Mouse (Mus musculus) neural tube, embryonic 14.5 days (tissue): Measurements from ENCODE around the gene Sprn. TPM values are rescaled to one million over a fixed set of nuclear protein-coding genes. Genes with fewer than 3 reads are reported as not detected.

Source experiments
- ATAC-seq: fragments of 200-750 bp; cut with Nextera tagmentation; 2 replicates; pipeline ENCODE4 v1.8.0; 2017; ENCODE audit warnings: low read depth, mild to moderate bottlenecking, moderate TSS enrichment, moderate library complexity
- H3K27ac ChIP-seq: fragments of 300-500 bp; sonication (generic); 2 replicates; pipeline ENCODE4 v1.5.1; 2014; ENCODE audit warnings: low read depth, mild to moderate bottlenecking, control low read depth, low read length, moderate library complexity, mixed read lengths
- H3K27me3 ChIP-seq: fragments of 300-500 bp; sonication (generic); 2 replicates; pipeline ENCODE4 v1.6.1; 2014; ENCODE audit warnings: low read length; ENCODE audit not compliant: control insufficient read depth, insufficient read depth
- H3K36me3 ChIP-seq: fragments of 300-500 bp; sonication (generic); 2 replicates; pipeline ENCODE4 v1.6.1; 2014; ENCODE audit warnings: low read length, mixed read lengths; ENCODE audit not compliant: control insufficient read depth, insufficient read depth
- H3K4me1 ChIP-seq: fragments of 300-500 bp; sonication (generic); 2 replicates; pipeline ENCODE4 v1.6.1; 2014; ENCODE audit warnings: low read length; ENCODE audit not compliant: control insufficient read depth, insufficient read depth
- H3K4me2 ChIP-seq: fragments of 300-500 bp; sonication (generic); 2 replicates; pipeline ENCODE4 v1.6.1; 2014; ENCODE audit warnings: mild to moderate bottlenecking, low read depth, low read length, control low read depth
- H3K4me3 ChIP-seq: fragments of 300-500 bp; sonication (generic); 2 replicates; pipeline ENCODE4 v1.5.1; 2014; ENCODE audit warnings: low read depth, low read length, control low read depth, mixed read lengths
- H3K9ac ChIP-seq: fragments of 300-500 bp; sonication (generic); replicated peaks from 2 replicates; pipeline ENCODE4 v1.6.1; 2014; ENCODE audit warnings: low read depth, mild to moderate bottlenecking, control low read depth, low read length, mixed read lengths
- H3K9me3 ChIP-seq: fragments of 300-500 bp; sonication (generic); 2 replicates; pipeline ENCODE4 v1.6.1; 2016; ENCODE audit warnings: low read length; ENCODE audit not compliant: control insufficient read depth
- WGBS: fragments of 180-500 bp; shearing (Covaris S2); extraction: QIAGEN DNeasy Blood & Tissue Kit; methylation state at CpG from one replicate; pipeline ENCODE4 v1.1.7; 2014; 5-methylcytosine and 5-hydroxymethylcytosine counted together
- polyA plus RNA-seq: library from polyadenylated mRNA; unstranded; fragments of >200 nt; fragmentation: Nextera tagmentation; extraction: Ambion mirVana; gene quantifications from 2 replicates; pipeline ENCODE4 v1.2.1, GENCODE M21; 2014

Gene Sprn
- polyA plus RNA-seq, 1 experiment from 2014 or later: 17.3 TPM

DNA sequence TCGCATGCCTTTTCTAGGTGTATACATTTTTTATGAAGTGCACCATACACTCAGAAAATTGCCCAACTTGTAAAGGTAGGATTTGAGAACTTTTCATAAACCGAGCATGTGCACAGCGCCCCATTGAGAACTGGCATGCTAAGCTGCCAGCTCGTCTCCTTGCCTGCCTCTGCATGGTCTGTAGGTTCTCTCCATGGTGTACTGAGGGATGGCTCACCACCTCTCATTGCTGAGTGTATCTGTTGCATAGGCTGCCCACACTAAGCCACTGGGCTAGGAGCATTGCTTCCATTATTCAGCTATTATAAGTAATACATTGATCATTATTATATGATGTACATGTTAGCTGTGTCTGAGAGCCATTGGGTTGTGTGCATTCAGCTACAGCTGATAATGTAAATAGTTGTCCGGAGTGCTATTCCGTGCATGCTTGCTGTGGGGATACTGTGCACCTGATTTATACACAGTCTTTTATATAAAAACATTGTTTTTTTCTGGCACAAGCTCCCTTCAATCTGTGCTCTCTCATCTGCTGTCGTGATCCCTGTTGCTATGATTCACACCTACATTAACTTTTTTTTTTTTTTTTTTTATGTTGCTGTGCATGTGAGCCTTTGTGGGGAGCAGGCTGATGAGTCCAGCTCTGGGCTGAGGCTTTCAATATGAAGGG, 33.2 kb upstream of the Sprn start:
- H3K4me3 ChIP-seq: no peak overlapping the region
- no peak for ATAC-seq
- H3K9me3 ChIP-seq: no peaks in the 10 kb centered on the region
- no peaks in the 10 kb centered on the region for H3K4me1 ChIP-seq
- 83% methylated on average over 7 of the region's 7 CpGs for WGBS
- H3K27me3 ChIP-seq: no peaks in the 10 kb centered on the region
- H3K36me3 ChIP-seq: no peaks in the 10 kb centered on the region
- H3K4me2 ChIP-seq: no peak overlapping the region
- H3K27ac ChIP-seq: no peak overlapping the region
- no peak overlapping the region for H3K9ac ChIP-seq

- Histone ChIP-seq H3K27ac (no peak overlapping the region), H3K9me3 (no peaks in the 10 kb centered on the region), H3K9ac (no peak overlapping the region), H3K36me3 (no peaks in the 10 kb centered on the region), H3K4me2 (no peak overlapping the region), H3K4me3 (no peak overlapping the region), H3K27me3 (no peaks in the 10 kb centered on the region), H3K4me1 (no peaks in the 10 kb centered on the region)
- no peak for ATAC-seq
- 64% methylated on average over 18 of the region's 18 CpGs for WGBS
Measured at GRCm38 (mm10) chr7:140186646-140187620, 32.3 kb upstream of the Sprn start.

DNA sequence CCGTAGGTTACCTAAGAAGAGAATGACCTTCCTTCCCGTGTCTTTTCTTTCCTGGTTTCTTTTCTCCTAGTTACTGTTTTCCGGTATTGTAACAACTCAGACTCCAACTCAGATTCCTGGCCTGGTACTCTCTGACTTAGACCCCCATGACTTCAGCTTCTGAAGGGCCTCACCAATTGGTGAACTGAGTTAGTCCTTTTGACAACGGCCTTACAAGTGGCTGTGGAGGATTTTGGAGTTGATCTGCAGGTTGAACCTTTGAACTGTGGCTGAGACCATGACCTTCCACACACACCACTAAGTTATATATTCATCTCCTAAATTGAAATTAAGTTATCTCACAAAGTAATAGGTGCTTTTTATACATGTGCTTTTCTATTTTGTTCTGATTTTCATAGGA, 29.5 kb upstream of the Sprn start:
- WGBS: 93% methylated on average over 4 of the region's 4 CpGs
- H3K4me2 ChIP-seq: no peak overlapping the region
- H3K27me3 ChIP-seq: no peaks in the 10 kb centered on the region
- no peak overlapping the region for H3K27ac ChIP-seq
- H3K9ac ChIP-seq: no peak overlapping the region
- no peak for ATAC-seq
- H3K36me3 ChIP-seq: no peaks in the 10 kb centered on the region
- no peak overlapping the region for H3K4me3 ChIP-seq
- no peaks in the 10 kb centered on the region for H3K4me1 ChIP-seq
- H3K9me3 ChIP-seq: no peaks in the 10 kb centered on the region

DNA sequence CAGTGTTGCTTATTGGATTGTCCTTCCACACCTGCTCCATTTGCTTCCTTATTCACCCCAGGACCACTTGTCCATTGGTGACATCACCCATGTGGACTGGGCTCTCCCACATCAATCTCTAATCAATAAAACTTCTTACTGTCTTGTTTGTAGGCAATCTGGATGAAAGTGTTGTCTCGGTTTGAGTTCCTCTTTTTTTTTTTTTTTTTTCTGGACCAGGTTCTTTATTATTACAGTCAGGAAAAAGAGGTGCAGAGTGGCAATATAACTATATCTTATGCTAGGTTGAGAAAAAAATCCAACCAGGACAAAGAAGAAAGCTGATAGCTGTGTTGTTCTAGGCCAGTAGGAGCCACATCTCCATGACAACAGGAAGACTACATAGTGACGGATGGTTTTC, 26.0 kb upstream of the Sprn start:
- 86% methylated on average over 2 of the region's 2 CpGs for WGBS
- Histone ChIP-seq H3K4me2 (no peak overlapping the region), H3K9ac (no peak overlapping the region), H3K9me3 (no peaks in the 10 kb centered on the region), H3K4me3 (no peak overlapping the region), H3K36me3 (no peaks in the 10 kb centered on the region), H3K4me1 (no peaks in the 10 kb centered on the region), H3K27ac (no peak overlapping the region), H3K27me3 (no peaks in the 10 kb centered on the region)
- no peak for ATAC-seq

GRCm38 (mm10) chr7:140179176-140179575, 24.5 kb upstream of the Sprn start:
- Histone ChIP-seq H3K27me3 (no peaks in the 10 kb centered on the region), H3K27ac (no peak overlapping the region), H3K4me3 (no peak overlapping the region), H3K4me2 (no peak overlapping the region), H3K4me1 (no peaks in the 10 kb centered on the region), H3K36me3 (no peaks in the 10 kb centered on the region), H3K9me3 (no peaks in the 10 kb centered on the region), H3K9ac (no peak overlapping the region)
- no peak for ATAC-seq
- 84% methylated on average over 2 of the region's 2 CpGs for WGBS

DNA sequence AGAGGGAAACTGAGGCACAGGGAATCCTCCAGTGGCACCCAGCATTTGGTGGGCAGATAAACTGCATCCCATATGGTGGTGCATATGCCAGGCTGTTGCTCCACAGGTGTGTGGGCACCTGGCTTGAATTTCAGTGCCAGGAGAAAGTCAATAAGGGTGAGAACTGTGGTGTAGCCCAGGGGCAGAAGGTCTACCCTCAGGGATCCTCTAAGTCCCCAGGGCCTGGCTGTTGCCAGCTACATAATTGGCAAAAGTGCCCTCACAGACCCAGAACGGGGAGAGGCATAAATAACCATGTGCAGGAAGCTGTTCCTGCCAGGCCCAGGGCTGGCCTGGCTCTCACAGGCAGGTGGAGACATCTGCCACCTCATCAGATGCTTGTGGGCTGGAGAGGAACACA, 18.3 kb upstream of the Sprn start, which contains the start of gene Olfr523:
Olfr523 (plus strand) TSS at position 282 of the 400 bp plus-strand sequence.
- ATAC-seq: no peak
- WGBS: 69% methylated on average over 1 of the region's 1 CpGs
- Histone ChIP-seq H3K4me1 (no peaks in the 10 kb centered on the region), H3K27ac (no peak within 1 kb of the TSS), H3K27me3 (no peaks in the 10 kb centered on the region), H3K4me2 (no peak within 1 kb of the TSS), H3K36me3 (no peaks in the 10 kb centered on the region), H3K4me3 (no peak within 1 kb of the TSS), H3K9ac (no peak within 1 kb of the TSS), H3K9me3 (no peaks in the 10 kb centered on the region)

DNA sequence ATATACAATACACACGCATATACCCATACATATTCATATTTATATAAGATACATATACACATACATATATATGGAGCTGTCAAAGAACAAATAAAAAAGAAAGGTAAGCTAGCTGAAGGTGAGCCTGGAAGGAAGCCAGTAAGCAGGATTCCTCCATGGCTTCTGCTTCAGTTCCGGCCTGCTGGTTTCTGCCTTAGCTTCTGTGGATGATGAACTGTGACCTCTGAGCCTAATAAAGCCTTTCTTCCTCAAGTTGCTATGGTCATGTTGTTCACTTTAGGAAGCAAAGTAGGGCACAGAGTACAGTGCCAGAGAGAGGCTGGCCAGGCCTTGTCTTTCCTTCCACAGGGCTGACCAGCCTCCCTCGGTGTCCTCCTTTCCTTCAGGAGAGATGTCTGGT, 16.2 kb upstream of the Sprn start:
- Histone ChIP-seq H3K36me3 (no peaks in the 10 kb centered on the region), H3K27ac (no peak overlapping the region), H3K4me3 (no peak overlapping the region), H3K4me1 (no peaks in the 10 kb centered on the region), H3K4me2 (no peak overlapping the region), H3K9ac (no peak overlapping the region), H3K27me3 (no peaks in the 10 kb centered on the region), H3K9me3 (no peaks in the 10 kb centered on the region)
- ATAC-seq: no peak
- WGBS: 91% methylated on average over 3 of the region's 3 CpGs

- Histone ChIP-seq H3K36me3 (no peaks in the 10 kb centered on the region), H3K4me2 (no peak overlapping the region), H3K9ac (no peak overlapping the region), H3K9me3 (no peaks in the 10 kb centered on the region), H3K27ac (no peak overlapping the region), H3K4me3 (no peak overlapping the region), H3K4me1 (no peaks in the 10 kb centered on the region), H3K27me3 (no peaks in the 10 kb centered on the region)
- no peak for ATAC-seq
- WGBS: 86% methylated on average over 4 of the region's 4 CpGs
Measured at GRCm38 (mm10) chr7:140169386-140169785, 14.7 kb upstream of the Sprn start.

DNA sequence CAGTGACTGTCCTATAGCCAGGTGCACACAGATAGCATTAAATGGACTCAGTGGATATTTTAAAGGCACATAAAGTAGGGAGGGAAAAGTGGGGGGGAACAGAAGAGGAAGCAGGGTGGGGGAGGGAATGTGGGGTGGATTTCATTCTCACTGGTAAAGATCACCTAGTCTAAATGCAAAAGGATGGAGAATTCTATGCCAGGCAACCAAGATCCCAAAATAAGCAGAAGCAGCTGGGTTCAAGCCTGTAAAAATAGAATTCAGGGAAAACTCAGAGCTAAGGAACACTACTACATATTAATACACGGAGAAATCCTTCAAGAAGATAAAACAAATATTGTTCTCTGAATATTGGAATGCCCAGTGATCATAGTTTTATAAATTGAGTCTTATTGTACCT, 13.3 kb upstream of the Sprn start:
- WGBS: 74% methylated on average over 1 of the region's 1 CpGs
- no peak for ATAC-seq

More for the DNA sequence above, 13.3 kb upstream of the Sprn start:
- Histone ChIP-seq H3K9ac (no peak overlapping the region), H3K36me3 (no peaks in the 10 kb centered on the region), H3K27ac (no peak overlapping the region), H3K4me1 (no peaks in the 10 kb centered on the region), H3K27me3 (no peaks in the 10 kb centered on the region), H3K4me2 (no peak overlapping the region), H3K9me3 (no peaks in the 10 kb centered on the region), H3K4me3 (no peak overlapping the region)
